Mouse (Mus musculus) urinary bladder, postnatal 4 days (tissue): ENCODE measurements around the gene Abca9.

ENCODE experiments used
- DNase-seq, 2 experiments: peaks; one replicate each; pipeline ENCODE4 v3.0.0; 2021 to 2022; ENCODE audit warnings: low spot score in 2 of 2

Gene Abca9

GRCm38 (mm10) chr11:110167459-110168251 lies at the start of gene Abca9:
Gene Abca9, minus strand, starts transcription at chr11:110168196.
- no peak for DNase-seq

GRCm38 (mm10) chr11:110217118-110217517 lies 49.1 kb upstream of the Abca9 start:
- no peak for DNase-seq

- DNase-seq, result no peak
These were observed 35.9 kb upstream of the Abca9 start for GRCm38 (mm10) chr11:110203930-110204329.

- no peak for DNase-seq
These were observed 30.9 kb upstream of the Abca9 start for GRCm38 (mm10) chr11:110198882-110199281.

GRCm38 (mm10) chr11:110196561-110197306 lies 28.7 kb upstream of the Abca9 start:
- no peak for DNase-seq

GRCm38 (mm10) chr11:110195310-110195709 lies 27.3 kb upstream of the Abca9 start:
- no peak for DNase-seq

GRCm38 (mm10) chr11:110171212-110171611 lies 3.2 kb upstream of the Abca9 start:
- DNase-seq, result no peak

GRCm38 (mm10) chr11:110165822-110166221 lies 2.2 kb downstream of the Abca9 start:
- no peak for DNase-seq

- DNase-seq, result no peak
These were observed 2.6 kb downstream of the Abca9 start for GRCm38 (mm10) chr11:110165409-110165808.

GRCm38 (mm10) chr11:110157059-110157458 lies 10.9 kb downstream of the Abca9 start:
- no peak for DNase-seq

GRCm38 (mm10) chr11:110155985-110156384 lies 12.0 kb downstream of the Abca9 start:
- DNase-seq, result no peak

- no peak for DNase-seq
These were observed 20.4 kb downstream of the Abca9 start for GRCm38 (mm10) chr11:110147640-110148039.

GRCm38 (mm10) chr11:110145421-110145820 lies 22.6 kb downstream of the Abca9 start:
- no peak for DNase-seq

- no peak for DNase-seq
These were observed 37.2 kb downstream of the Abca9 start for GRCm38 (mm10) chr11:110130760-110131159.

GRCm38 (mm10) chr11:110111137-110111536 lies 56.9 kb downstream of the Abca9 start:
- no peak for DNase-seq

- DNase-seq, result no peak
These were observed 66.6 kb downstream of the Abca9 start for GRCm38 (mm10) chr11:110101437-110101836.

GRCm38 (mm10) chr11:110098901-110099300 lies 69.1 kb downstream of the Abca9 start:
- DNase-seq, result no peak

GRCm38 (mm10) chr11:110097465-110097864 lies 70.5 kb downstream of the Abca9 start:
- DNase-seq, result no peak

- DNase-seq, result no peak
These were observed 72.1 kb downstream of the Abca9 start, which contains the start of gene Abca8a for GRCm38 (mm10) chr11:110095858-110096257. Gene Abca8a, minus strand, starts transcription at chr11:110095978.

- DNase-seq, result no peak
These were observed 73.1 kb downstream of the Abca9 start for GRCm38 (mm10) chr11:110094846-110095380.

- no peak for DNase-seq
These were observed 73.8 kb downstream of the Abca9 start for GRCm38 (mm10) chr11:110094236-110094635.

- DNase-seq, result no peak
These were observed 76.7 kb downstream of the Abca9 start for GRCm38 (mm10) chr11:110091328-110091727.

- no peak for DNase-seq
These were observed 95.8 kb downstream of the Abca9 start for GRCm38 (mm10) chr11:110072158-110072557.
